Mouse (Mus musculus): ENCODE measurements around the gene Rxra. TPM values are rescaled to one million over a fixed set of nuclear protein-coding genes. Genes with fewer than 3 reads are reported as not detected.

Rxra gene
- polyA plus RNA-seq, 1 experiment: 17.5 TPM

DNA sequence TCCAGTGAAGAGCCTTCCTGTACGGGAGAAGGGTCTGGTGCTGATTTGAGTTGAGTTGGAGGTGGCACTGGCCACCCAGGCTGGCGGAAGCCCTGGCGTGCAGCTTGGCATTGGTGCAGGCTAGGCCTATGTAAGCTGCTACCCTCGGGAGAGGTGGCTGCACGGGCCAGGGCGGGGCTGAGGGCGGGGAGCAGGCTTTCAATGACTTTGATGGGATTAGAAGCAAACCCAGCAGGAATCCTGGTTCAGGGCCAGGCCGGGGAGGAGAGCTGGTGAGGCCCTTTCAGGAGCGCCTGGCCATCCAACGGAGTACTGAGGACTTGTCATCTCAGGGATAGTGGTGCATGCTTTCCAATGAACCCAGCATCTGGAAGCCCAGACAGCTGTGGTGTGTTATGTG, 43.4 kb downstream of the Rxra start:
- TF ChIP-seq CTCF (IDR thresholded peaks at IDR 0.05; ENCODE audit: borderline replicate concordance, insufficient read depth, low read depth, low read length): no peak
- no peak for TF ChIP-seq POLR2A (IDR thresholded peaks at IDR 0.05; ENCODE audit: borderline replicate concordance, insufficient read depth, low read length)
- no peak overlapping the region for H3K27ac ChIP-seq (ENCODE audit: insufficient read depth, low read length)
- H3K27me3 ChIP-seq (ENCODE audit: control insufficient read depth, insufficient read depth, low read length): no peaks in the 10 kb centered on the region
- peaks cover 19% of the 10 kb centered on the region for H3K4me1 ChIP-seq (ENCODE audit: control insufficient read depth, insufficient read depth, low read length)
- H3K4me3 ChIP-seq (replicated peaks; ENCODE audit: insufficient read depth, low read depth, low read length): no peak overlapping the region
- DNase-seq: peak in 1 of 2 experiments; percentile 40
- 40% methylated on average over 10 of the region's 10 CpGs for WGBS

GRCm38 (mm10) chr2:27721611-27722010, 45.4 kb downstream of the Rxra start:
- TF ChIP-seq CTCF (IDR thresholded peaks at IDR 0.05; ENCODE audit: borderline replicate concordance, insufficient read depth, low read depth, low read length) (no peak), POLR2A (IDR thresholded peaks at IDR 0.05; ENCODE audit: borderline replicate concordance, insufficient read depth, low read length) (no peak)
- peaks cover 21% of the 10 kb centered on the region for H3K4me1 ChIP-seq (ENCODE audit: control insufficient read depth, insufficient read depth, low read length)
- no peak for DNase-seq
- WGBS: 91% methylated on average over 4 of the region's 4 CpGs
- H3K27ac ChIP-seq (ENCODE audit: insufficient read depth, low read length): no peak overlapping the region
- no peak overlapping the region for H3K4me3 ChIP-seq (replicated peaks; ENCODE audit: insufficient read depth, low read depth, low read length)
- no peaks in the 10 kb centered on the region for H3K27me3 ChIP-seq (ENCODE audit: control insufficient read depth, insufficient read depth, low read length)

GRCm38 (mm10) chr2:27724729-27725316, 48.6 kb downstream of the Rxra start:
- 73% methylated on average over 9 of the region's 9 CpGs for WGBS
- TF ChIP-seq POLR2A (IDR thresholded peaks at IDR 0.05; ENCODE audit: borderline replicate concordance, insufficient read depth, low read length): no peak
- no peak for TF ChIP-seq CTCF (IDR thresholded peaks at IDR 0.05; ENCODE audit: borderline replicate concordance, insufficient read depth, low read depth, low read length)
- no peaks in the 10 kb centered on the region for H3K27me3 ChIP-seq (ENCODE audit: control insufficient read depth, insufficient read depth, low read length)
- peaks cover 4% of the 10 kb centered on the region for H3K4me1 ChIP-seq (ENCODE audit: control insufficient read depth, insufficient read depth, low read length)
- no peak overlapping the region for H3K4me3 ChIP-seq (replicated peaks; ENCODE audit: insufficient read depth, low read depth, low read length)
- H3K27ac ChIP-seq (ENCODE audit: insufficient read depth, low read length): no peak overlapping the region
- DNase-seq: no peak

DNA sequence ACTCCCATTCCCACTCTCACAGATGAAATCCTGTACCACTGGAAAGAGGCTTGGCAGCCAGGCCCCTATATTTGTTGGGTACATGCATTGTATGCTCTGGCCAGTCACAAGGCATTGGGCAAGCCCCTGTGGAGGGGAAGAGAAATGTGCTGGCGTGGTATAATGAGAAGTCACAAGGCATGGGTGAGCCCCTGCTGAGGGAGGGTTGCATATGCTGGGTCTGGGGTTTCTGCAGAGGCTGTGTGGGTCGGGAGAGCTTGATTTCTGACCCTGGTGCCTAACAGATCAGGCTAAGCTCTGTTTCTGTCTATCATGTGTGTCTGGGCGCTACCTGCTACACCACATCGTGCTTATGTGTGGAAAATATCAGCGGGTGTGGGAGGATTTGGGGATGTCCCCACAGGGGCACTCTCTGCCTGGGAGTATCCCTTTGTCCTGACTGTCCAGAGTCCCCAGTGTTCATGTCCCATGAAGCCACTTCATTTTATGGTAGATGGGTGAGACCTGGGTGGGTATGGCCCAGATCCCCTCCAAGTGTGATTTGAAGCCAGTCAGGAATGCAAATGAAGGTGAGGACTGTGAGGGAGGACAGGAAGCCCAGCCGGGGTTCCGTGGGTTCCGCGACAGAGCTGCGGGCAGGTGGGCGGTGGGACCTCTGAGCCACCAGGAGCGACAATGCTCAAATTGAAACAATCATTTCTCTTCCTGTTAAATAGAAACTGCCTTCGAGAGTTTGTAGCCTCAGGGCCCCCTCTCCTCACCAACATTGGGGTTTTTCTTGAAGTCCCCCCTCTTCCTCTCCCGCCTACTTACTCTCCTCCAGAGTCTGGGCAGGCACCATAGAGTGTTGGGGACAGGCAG, 52.0 kb downstream of the Rxra start:
- no peaks in the 10 kb centered on the region for H3K27me3 ChIP-seq (ENCODE audit: control insufficient read depth, insufficient read depth, low read length)
- peaks cover 9% of the 10 kb centered on the region for H3K4me1 ChIP-seq (ENCODE audit: control insufficient read depth, insufficient read depth, low read length)
- TF ChIP-seq CTCF (IDR thresholded peaks at IDR 0.05; ENCODE audit: borderline replicate concordance, insufficient read depth, low read depth, low read length): no peak
- TF ChIP-seq POLR2A (IDR thresholded peaks at IDR 0.05; ENCODE audit: borderline replicate concordance, insufficient read depth, low read length): no peak
- DNase-seq: no peak
- no peak overlapping the region for H3K27ac ChIP-seq (ENCODE audit: insufficient read depth, low read length)
- 82% methylated on average over 14 of the region's 14 CpGs for WGBS
- H3K4me3 ChIP-seq (replicated peaks; ENCODE audit: insufficient read depth, low read depth, low read length): no peak overlapping the region

GRCm38 (mm10) chr2:27729009-27729408, 52.8 kb downstream of the Rxra start:
- 58% methylated on average over 4 of the region's 4 CpGs for WGBS
- no peak overlapping the region for H3K27ac ChIP-seq (ENCODE audit: insufficient read depth, low read length)
- TF ChIP-seq CTCF (IDR thresholded peaks at IDR 0.05; ENCODE audit: borderline replicate concordance, insufficient read depth, low read depth, low read length): no peak
- no peak for TF ChIP-seq POLR2A (IDR thresholded peaks at IDR 0.05; ENCODE audit: borderline replicate concordance, insufficient read depth, low read length)
- DNase-seq: no peak
- peaks cover 14% of the 10 kb centered on the region for H3K4me1 ChIP-seq (ENCODE audit: control insufficient read depth, insufficient read depth, low read length)
- no peak overlapping the region for H3K4me3 ChIP-seq (replicated peaks; ENCODE audit: insufficient read depth, low read depth, low read length)
- H3K27me3 ChIP-seq (ENCODE audit: control insufficient read depth, insufficient read depth, low read length): no peaks in the 10 kb centered on the region

GRCm38 (mm10) chr2:27730002-27730905, 54.0 kb downstream of the Rxra start:
- 67% methylated on average over 13 of the region's 13 CpGs for WGBS
- Histone ChIP-seq H3K4me3 (replicated peaks; ENCODE audit: insufficient read depth, low read depth, low read length) (no peak overlapping the region), H3K4me1 (ENCODE audit: control insufficient read depth, insufficient read depth, low read length) (peaks cover 12% of the 10 kb centered on the region), H3K27me3 (ENCODE audit: control insufficient read depth, insufficient read depth, low read length) (no peaks in the 10 kb centered on the region), H3K27ac (ENCODE audit: insufficient read depth, low read length) (no peak overlapping the region)
- TF ChIP-seq POLR2A (IDR thresholded peaks at IDR 0.05; ENCODE audit: borderline replicate concordance, insufficient read depth, low read length) (no peak), CTCF (IDR thresholded peaks at IDR 0.05; ENCODE audit: borderline replicate concordance, insufficient read depth, low read depth, low read length) (peak; percentile 49; the same call in 1 of the 2 replicates)
- DNase-seq: peak; percentile 44 to 46

DNA sequence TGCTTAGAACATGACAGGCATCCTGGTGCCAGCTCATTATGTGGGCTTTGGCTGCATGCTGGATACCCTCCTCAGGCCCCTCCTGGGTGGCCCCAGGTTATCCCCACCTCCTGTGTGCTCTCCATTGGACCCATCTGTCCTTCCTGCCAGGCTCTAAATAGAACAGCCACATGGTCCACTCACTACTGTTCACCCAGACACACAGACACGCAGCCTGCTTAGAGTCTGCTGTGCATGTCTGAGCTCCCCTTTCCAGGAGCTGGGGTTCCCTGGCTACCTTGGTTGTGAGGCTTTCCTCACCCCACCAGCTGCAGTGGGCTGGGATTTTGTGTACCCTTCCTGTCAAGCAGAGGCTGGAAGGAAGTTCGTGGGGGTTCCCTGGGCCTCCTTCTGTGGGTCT, 56.8 kb downstream of the Rxra start:
- no peaks in the 10 kb centered on the region for H3K27me3 ChIP-seq (ENCODE audit: control insufficient read depth, insufficient read depth, low read length)
- no peak overlapping the region for H3K4me3 ChIP-seq (replicated peaks; ENCODE audit: insufficient read depth, low read depth, low read length)
- no peak overlapping the region for H3K27ac ChIP-seq (ENCODE audit: insufficient read depth, low read length)
- no peak for DNase-seq
- TF ChIP-seq POLR2A (IDR thresholded peaks at IDR 0.05; ENCODE audit: borderline replicate concordance, insufficient read depth, low read length): no peak
- 46% methylated on average over 2 of the region's 2 CpGs for WGBS
- peaks cover 12% of the 10 kb centered on the region for H3K4me1 ChIP-seq (ENCODE audit: control insufficient read depth, insufficient read depth, low read length)

All from cerebellum, adult 2 months (tissue).